Mouse (Mus musculus): ENCODE measurements around the gene Slc12a5.

Slc12a5 gene

DNA sequence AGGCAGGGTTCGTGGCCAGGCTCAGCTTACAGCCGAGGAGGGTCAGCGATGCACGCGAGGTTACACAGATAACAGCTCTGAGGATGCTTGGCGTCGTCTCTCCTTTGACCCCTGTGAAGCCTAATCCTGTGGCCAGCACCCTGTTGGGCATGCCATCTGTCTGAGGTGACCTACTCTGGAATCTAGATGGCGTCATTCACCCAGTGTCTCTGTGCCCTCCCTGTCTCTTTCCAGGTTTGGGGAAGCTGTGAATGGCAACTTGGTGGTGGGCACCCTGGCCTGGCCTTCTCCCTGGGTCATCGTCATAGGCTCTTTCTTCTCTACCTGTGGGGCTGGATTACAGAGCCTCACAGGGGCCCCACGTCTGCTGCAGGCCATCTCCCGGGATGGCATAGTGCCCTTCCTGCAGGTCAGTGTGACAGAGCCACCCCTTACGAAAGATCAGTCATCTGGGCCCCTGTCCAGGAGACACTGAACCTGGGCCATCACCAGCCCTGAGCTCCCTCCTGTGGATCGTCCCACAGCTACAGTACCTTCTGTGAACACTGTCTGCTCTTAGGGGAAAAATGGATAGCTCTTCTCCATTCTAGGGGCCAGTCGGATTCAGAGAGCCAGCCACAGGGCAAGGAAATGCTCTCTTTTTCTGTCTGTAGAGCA lies 25.9 kb downstream of the Slc12a5 start:
- peak; percentile 74 for DNase-seq

- DNase-seq = no peak
Observed at GRCm38 (mm10) chr2:164988777-164989176, 28.2 kb downstream of the Slc12a5 start.

DNA sequence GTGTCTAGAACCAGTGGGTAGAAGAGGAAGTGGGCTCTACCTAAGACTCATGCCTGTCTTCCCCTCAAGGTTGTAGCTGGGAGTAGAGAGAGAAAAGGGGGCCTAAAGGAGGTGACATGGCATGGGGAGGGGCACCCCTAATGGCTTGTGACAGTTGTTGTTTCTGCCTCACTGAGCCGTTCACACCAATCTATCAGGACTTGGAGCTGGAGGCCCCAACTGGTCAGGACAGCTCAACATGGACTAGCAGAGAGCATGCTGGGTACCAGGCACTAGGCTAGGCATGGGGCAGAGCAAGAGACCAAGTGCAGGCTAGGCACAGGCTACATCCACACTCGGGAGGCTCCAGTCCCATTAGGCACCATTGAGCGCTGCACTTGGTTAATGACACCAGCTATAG lies 30.5 kb downstream of the Slc12a5 start:
- DNase-seq = no peak

- DNase-seq = no peak
Observed at GRCm38 (mm10) chr2:164991808-164992207, 31.2 kb downstream of the Slc12a5 start.

- DNase-seq = no peak
Observed at GRCm38 (mm10) chr2:164994156-164994555, 33.6 kb downstream of the Slc12a5 start.

DNA sequence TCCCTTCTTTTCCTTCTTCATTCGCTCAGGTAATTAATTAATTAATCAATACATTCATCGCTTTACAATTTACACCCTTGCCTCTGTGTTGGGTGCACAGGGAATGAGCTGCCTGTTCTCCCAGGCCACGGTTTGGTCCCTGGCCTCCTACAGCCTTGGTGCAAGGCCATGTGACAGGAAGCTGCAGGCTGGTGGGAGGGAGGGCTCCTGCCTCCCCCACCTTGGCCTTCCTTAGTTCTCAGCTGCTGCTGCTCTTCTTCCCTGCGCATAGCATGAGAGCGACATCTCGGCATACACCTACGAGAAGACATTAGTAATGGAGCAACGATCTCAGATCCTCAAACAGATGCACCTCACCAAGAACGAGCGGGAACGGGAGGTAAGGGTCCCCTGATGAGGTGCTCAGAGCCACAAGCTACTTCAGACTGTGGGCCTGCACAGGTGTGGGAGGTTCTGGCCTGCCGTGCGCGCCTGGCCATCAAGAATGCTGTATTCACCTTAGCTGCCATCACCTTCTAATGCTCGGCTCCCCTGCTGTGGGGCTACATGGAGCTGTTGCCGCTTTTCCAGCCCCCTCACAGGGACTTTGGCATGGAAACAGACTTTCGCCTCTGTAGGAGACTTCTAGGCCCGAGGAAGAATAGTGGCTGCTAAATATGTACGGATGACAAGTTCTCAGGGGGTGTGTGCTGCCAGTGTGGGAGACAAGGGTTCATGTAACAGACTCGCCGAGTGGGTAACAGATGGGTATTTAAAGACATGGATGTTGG lies 34.2 kb downstream of the Slc12a5 start:
- no peak for DNase-seq

DNA sequence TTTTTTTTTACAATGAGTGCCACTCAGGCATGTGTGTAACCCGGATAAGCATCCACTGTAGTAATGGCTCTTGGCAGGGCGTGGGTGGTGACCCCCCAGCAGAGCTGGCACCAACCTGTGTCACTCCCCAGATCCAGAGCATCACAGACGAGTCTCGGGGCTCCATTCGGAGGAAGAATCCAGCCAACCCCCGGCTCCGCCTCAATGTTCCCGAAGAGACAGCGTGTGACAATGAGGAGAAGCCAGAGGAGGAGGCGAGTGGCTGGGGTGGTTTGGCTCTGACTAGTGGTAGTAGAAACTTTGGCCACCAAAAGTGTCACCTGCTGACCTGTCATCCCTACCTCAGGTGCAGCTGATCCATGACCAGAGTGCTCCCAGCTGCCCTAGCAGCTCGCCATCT lies 35.4 kb downstream of the Slc12a5 start:
- DNase-seq = no peak

- DNase-seq = no peak
Observed at GRCm38 (mm10) chr2:164996848-164997720, 36.5 kb downstream of the Slc12a5 start.

DNA sequence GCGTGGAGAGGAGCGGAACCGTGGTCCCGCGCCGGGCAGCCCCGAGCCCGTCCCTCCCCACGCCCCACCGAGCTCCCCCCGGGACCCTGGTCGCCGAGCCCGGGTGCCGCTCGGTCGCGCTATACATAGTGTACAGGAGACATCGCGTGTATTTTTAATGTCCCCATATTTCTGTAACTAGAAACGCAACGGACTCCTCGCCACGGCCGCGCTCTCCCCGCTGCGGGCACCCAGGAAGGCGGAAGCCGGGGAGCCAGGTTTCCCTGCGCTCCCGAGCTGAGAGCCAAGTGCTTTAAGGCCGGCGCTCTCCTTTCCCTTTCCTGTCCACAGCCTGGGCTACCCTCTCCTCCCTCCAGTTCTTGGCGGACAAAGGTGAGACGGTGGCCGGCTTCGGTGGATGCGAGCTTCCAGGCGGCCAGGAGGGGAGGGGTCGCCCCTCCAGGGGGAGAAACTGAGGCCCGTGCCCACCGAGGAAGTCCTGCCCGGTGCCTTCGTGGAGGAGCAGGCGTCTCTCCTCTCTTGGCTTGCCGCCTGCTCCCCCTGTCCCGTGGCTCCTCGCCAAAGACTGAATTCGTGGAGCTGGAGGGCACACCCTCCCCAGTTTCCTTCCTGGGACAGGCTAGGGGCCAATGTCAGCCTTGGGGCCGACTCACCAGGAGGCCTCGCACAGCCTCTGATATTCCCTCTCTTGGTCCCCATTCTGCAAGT lies 37.3 kb downstream of the Slc12a5 start:
- no peak for DNase-seq

- DNase-seq = no peak
Observed at GRCm38 (mm10) chr2:165001958-165002357, 41.4 kb downstream of the Slc12a5 start.

- DNase-seq = no peak
Observed at GRCm38 (mm10) chr2:165003108-165003507, 42.5 kb downstream of the Slc12a5 start.

DNA sequence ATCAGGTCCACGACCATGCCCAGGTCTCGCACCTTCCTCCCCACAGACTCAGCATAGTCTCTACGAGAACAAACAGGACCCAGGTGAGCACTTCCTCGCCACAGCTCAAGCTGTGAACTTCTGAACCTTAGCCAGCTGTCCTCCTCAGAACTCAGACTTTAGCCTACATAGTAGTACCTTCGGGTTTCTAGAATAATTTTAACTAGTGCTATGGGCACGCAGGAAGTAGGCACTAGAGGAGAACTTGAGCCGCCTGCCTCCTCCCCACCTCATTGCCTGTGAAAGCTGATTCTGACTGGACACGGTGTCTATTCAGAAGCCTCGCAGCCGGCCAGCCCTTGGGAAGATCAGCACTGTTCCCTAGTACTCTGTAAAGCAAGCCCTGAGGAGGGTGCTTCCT lies 43.6 kb downstream of the Slc12a5 start:
- DNase-seq = no peak

DNA sequence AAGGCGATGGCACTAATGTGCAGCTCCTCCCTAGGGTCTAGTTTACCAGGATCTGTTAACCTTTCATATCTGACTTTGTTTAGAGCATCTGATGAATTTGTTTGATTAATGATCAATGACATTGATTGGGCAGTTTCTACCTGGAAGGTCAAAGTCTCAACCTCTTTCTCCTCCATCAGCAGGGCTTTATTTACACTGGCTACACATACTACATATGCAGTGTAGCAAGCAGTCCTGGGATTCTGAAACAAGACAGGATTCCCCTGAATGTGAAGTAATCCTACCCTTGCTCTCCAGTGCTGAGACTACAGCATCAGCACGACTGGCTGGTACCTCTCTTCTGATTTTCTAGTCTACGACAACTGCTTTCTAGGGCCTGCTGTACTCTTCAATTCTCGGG lies 46.2 kb downstream of the Slc12a5 start:
- DNase-seq = no peak

DNA sequence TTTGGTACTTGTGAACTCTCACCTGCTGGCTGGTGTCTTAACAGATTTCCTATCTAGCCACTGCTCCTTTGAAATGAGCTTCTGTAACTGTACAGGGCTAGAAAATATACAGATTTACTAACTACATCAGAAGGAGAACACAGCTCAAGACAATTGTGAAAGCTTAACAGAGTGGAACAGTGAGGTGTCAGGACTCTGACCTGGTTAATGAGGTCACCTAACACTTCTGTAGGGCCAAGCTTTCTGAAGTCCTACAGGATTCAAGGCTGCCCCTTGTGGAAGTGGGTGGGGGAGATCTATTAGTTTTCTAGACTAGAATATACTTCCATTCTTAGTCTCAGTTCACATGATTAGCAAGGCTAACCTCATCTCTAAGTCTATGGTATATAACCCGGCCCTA lies 47.4 kb downstream of the Slc12a5 start:
- DNase-seq = no peak

GRCm38 (mm10) chr2:165009161-165009560 lies 48.6 kb downstream of the Slc12a5 start:
- no peak for DNase-seq

GRCm38 (mm10) chr2:165009581-165009980 lies 49.0 kb downstream of the Slc12a5 start:
- DNase-seq = no peak

DNA sequence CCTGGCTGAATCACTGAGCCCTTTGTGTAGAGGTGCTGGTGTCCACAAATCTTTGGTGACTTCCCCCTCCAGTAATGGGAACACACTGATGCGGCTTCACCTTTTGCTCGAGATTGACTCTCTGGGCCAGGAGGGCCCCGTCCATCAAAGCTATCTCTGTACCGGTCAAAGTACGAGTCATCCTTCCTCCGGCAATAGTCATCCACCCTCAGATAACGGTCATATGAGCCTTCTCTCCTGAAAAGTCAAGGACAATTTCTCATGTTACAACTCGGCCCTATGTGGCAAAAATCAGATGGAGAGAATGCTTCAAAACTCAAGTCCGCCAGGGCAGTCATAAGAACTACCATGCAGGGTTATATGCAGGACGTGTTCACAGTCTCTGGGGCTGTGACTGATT lies 49.7 kb downstream of the Slc12a5 start:
- no peak for DNase-seq

- no peak for DNase-seq
Observed at GRCm38 (mm10) chr2:165014935-165015334, 54.3 kb downstream of the Slc12a5 start.

GRCm38 (mm10) chr2:165020490-165020889 lies 59.9 kb downstream of the Slc12a5 start:
- no peak for DNase-seq

- no peak for DNase-seq
Observed at GRCm38 (mm10) chr2:165027163-165027562, 66.6 kb downstream of the Slc12a5 start.

- no peak for DNase-seq
Observed at GRCm38 (mm10) chr2:165032533-165032932, 71.9 kb downstream of the Slc12a5 start.

DNA sequence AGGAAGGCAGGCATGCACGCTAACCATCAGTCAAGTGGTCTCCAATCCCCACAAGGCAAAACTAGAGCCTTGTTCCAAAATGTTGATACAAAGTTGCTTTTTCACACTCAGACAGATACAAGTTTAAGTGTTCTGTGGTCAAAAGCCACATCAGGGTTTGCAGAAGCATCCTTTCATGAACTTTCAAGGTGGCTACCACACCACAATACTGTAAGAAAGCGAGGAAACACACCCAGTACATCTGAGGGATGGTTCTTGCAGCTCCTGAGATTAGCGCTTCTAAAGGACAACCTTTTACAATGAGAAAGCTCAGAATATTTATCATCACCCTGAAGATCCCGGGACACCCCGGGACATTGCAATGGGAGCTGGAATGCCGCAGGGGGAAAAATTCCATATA lies 72.7 kb downstream of the Slc12a5 start:
- DNase-seq = no peak
